Mouse (Mus musculus): ENCODE data around the gene Clec10a. TPM values are rescaled to one million over a fixed set of nuclear protein-coding genes. Genes with fewer than 3 reads are reported as not detected.
A peak's percentile ranks its signal among the peaks of the same experiment; 100 is the strongest.
"Not testable (repeated sequence)": the region's sequence is repeated elsewhere in the genome, so short reads cannot be mapped to it uniquely, and the experiment has no call there.

Gene Clec10a
- total RNA-seq, 2 experiments from 2014 or later: 2.2 TPM

DNA sequence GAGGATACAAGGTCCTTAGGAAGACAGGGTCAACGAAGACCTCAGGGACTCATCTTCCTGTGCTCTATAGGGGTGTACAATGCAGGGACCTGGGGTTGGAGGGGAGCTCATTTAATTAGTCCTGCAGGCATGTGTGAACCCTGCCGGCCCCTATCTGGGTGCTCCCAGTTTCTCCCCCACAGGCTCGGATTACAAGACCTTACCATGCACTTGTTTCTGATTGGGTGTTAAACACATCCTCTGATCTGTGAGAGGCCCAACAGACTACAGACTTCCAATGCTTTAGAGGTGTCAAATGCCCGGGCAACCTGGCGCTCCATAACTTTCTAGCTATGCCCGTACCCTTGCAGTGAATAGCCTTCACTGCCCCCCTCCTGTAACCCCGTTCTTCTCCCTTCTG lies 12.1 kb downstream of the Clec10a start:
- DNase-seq (ENCODE audit: extremely low spot score in 1 of 2, low spot score in 2 of 2): no peak
- intact Hi-C loops (cut with DNase I): no loop called here
- H3K4me3 ChIP-seq: no peak overlapping the region
- no peak for TF ChIP-seq CTCF (IDR thresholded peaks at IDR 0.05)
- no peak overlapping the region for H3K27ac ChIP-seq

DNA sequence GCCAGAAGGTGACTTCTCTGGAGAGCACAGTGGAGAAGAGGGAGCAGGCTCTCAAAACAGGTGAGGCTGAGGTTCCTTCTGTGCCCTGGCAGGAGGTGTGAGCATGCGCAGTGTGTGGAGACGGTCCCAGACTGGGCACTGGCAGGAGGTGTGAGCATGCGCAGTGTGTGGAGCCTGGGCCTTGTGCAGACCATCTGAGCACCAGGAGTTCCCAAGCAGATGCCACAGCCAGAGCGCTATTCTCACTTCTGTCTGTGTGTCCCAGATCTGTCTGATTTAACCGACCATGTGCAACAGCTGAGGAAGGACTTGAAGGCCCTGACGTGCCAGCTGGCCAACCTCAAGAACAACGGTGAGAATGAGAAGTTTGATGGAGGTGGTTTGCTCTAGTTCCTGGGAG lies 13.5 kb downstream of the Clec10a start:
- intact Hi-C loops (cut with DNase I); H3K27ac ChIP-seq; H3K4me3 ChIP-seq; DNase-seq (ENCODE audit: extremely low spot score in 1 of 2, low spot score in 2 of 2): not testable (repeated sequence)

DNA sequence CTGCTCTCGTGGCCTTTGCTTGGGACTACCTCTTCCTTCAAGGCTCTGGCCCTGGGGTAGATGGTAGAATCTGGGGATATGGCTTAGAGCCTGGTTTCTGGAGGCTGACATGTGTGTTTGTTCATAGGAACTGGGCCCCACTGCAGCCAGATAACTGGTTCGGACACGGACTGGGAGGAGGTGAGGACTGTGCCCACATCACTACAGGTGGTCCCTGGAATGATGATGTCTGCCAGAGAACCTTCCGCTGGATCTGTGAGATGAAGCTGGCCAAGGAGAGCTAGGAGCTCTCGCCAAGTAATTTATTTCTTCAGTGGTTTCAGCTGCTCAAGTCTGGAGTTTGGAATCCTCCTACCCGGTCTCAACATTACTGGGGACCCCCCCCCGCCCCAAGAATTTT lies 14.3 kb downstream of the Clec10a start:
- TF ChIP-seq CTCF (IDR thresholded peaks at IDR 0.05): no peak
- Histone ChIP-seq H3K27ac (no peak overlapping the region), H3K4me3 (no peak overlapping the region)
- DNase-seq (ENCODE audit: extremely low spot score in 1 of 2, low spot score in 2 of 2): no peak
- intact Hi-C loops (cut with DNase I): no loop called here

DNA sequence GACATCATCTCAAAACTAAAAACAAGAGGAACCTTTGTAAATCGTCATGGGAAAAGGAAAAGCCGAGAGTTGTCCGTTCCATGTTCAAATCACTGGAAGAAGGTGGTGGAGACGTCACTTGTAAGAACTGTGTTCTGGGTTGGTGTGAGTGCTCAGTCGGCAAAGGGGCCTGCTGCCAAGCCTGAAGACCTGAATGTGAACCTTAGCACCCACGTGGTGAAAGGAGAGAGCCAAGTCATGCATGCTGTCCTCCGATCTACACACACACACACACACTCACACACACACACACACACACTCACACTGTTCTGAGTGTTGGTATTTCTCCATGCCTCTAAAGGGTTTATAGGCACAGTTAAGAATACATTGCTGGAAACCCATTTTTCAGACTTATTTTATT lies 15.2 kb downstream of the Clec10a start:
- no peak for TF ChIP-seq CTCF (IDR thresholded peaks at IDR 0.05)
- intact Hi-C loops (cut with DNase I): no loop called here
- no peak overlapping the region for H3K4me3 ChIP-seq
- DNase-seq (ENCODE audit: extremely low spot score in 1 of 2, low spot score in 2 of 2): no peak
- no peak overlapping the region for H3K27ac ChIP-seq

DNA sequence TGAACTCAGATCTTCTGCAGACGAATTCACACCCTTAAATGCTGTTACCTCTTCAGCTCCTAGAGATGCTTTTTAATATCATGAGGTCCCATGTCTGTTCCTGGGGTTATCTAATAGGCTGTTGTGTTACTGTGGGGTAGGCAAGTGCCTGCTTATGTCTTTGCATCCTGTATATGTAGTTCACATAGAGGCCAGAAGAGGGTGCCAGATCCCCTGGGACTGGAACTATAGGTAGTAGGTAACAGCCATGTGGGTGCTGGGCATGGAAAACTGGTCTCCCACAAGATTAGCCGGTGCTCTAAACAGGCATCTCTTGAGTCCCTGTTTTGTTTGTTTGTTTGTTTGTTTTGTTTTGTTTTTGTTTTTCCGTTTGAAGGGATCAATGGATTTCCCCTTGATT lies 15.8 kb downstream of the Clec10a start:
- peak; percentile 50 for TF ChIP-seq CTCF (IDR thresholded peaks at IDR 0.05)
- DNase-seq (ENCODE audit: extremely low spot score in 1 of 2, low spot score in 2 of 2): no peak
- no peak overlapping the region for H3K4me3 ChIP-seq
- intact Hi-C loops (cut with DNase I): no loop called here
- H3K27ac ChIP-seq: no peak overlapping the region

DNA sequence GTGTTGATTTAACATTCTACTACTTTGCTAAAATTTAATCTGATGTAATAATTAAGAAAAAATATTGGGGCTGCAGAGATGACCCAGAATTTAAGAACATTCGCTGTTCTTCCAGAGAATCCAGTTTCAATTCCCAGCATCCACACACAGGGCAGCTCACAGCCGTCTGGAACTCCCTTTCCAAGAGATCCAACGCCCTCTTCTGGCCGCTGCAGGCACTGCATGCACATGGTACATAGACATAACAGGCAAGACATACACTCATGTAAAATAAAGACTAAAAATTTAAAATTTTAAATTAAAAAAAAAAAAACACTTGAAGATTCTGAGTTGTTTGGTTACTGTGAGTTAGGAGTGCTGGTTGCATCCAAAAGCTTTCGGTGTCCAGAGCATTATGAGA lies 16.3 kb downstream of the Clec10a start:
- DNase-seq (ENCODE audit: extremely low spot score in 1 of 2, low spot score in 2 of 2): no peak
- intact Hi-C loops (cut with DNase I): no loop called here
- H3K4me3 ChIP-seq: no peak overlapping the region
- H3K27ac ChIP-seq: no peak overlapping the region
- no peak for TF ChIP-seq CTCF (IDR thresholded peaks at IDR 0.05)

DNA sequence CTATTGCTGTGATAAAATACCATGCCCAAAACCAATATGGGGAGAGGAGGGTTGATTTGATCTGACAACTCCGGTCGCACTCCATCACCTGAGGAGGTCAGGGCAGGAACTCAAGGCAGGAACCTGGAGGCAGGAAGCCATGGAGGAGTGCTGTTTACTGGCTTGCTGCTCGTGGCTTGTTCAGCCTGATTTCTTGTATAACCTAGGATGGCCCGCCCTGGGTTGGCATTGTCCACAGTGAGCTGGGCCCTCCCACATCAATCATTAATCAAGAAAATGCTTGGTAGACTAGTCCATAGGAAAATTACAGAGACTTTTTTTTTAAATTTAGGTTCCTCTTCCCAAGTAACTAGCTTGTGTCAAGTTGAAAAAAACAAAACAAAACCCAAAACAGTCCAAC lies 18.5 kb downstream of the Clec10a start:
- intact Hi-C loops (cut with DNase I): no loop called here
- no peak for TF ChIP-seq CTCF (IDR thresholded peaks at IDR 0.05)
- H3K27ac ChIP-seq: no peak overlapping the region
- no peak for DNase-seq (ENCODE audit: extremely low spot score in 1 of 2, low spot score in 2 of 2)
- H3K4me3 ChIP-seq: no peak overlapping the region

DNA sequence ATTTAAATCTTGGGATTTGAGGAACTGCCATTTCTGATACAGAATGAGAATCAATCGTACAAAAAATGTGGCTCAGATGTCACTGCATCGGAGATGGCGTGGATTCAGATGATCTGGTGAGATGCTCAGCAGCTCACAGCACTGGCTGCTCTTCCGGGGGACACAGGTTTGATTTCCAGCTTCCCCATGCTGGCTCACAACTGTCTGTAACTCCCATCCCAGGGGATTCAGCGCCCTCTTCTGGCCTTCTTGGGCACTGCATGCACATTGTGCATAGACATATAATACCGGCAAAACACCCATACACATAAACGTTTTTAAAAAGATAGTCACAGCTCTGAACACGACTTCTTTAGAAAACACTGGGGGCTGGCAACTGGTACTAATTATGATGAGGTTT lies 21.6 kb downstream of the Clec10a start:
- TF ChIP-seq CTCF (IDR thresholded peaks at IDR 0.05): peak; percentile 32
- no peak for DNase-seq (ENCODE audit: extremely low spot score in 1 of 2, low spot score in 2 of 2)
- intact Hi-C loops (cut with DNase I): loop anchor here (2.0 kb wide), 1 partner anchor 103 kb away; no protein-coding TSS in a partner anchor
- H3K4me3 ChIP-seq: no peak overlapping the region
- H3K27ac ChIP-seq: no peak overlapping the region

DNA sequence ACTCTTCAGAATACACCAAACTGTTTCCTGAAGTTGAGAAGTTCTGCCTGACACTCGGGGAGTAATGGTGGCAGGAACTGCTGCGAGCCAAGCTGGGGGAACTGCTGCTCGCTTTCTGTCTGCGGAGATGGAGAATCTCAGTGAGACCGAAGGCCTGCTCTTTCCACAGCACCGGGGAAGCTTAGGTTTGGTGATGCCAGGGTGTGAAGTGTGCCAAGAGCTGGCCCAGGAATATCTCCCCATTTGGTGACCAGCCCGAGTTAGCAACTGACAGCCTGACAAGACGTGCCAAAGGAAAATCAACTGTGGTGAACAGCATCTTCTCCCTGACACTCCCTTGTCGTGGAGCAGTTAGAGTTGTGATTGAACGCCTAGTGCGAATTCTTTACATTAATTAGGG lies 22.3 kb downstream of the Clec10a start:
- intact Hi-C loops (cut with DNase I): loop anchor here (2.0 kb wide), 1 partner anchor 104 kb away; no protein-coding TSS in a partner anchor

DNA sequence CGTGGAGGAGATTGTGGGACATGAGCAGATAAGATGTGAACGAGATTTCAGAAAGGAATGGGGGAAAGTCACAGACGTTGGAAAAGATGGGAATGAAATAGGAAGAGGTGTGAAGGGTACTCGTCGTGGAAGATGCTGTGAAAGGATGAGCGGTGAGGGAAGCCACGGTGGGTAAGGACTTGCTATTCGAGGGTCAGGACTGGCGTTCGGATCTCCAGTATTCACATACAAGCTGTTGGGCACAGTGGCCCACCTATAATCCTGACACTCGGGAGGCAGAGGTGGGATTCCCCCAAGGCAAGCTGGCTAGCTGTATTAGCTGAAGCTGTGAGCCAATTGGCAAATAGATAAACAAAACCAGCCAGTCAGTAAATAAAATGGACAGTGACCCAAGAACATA lies 22.8 kb downstream of the Clec10a start:
- no peak overlapping the region for H3K27ac ChIP-seq
- TF ChIP-seq CTCF (IDR thresholded peaks at IDR 0.05): no peak
- intact Hi-C loops (cut with DNase I): loop anchor here (2.0 kb wide), 1 partner anchor 104 kb away; no protein-coding TSS in a partner anchor
- DNase-seq (ENCODE audit: extremely low spot score in 1 of 2, low spot score in 2 of 2): no peak
- H3K4me3 ChIP-seq: no peak overlapping the region

More for the DNA sequence above, 22.3 kb downstream of the Clec10a start:
- TF ChIP-seq CTCF (IDR thresholded peaks at IDR 0.05): no peak
- Histone ChIP-seq H3K4me3 (no peak overlapping the region), H3K27ac (no peak overlapping the region)
- no peak for DNase-seq (ENCODE audit: extremely low spot score in 1 of 2, low spot score in 2 of 2)

DNA sequence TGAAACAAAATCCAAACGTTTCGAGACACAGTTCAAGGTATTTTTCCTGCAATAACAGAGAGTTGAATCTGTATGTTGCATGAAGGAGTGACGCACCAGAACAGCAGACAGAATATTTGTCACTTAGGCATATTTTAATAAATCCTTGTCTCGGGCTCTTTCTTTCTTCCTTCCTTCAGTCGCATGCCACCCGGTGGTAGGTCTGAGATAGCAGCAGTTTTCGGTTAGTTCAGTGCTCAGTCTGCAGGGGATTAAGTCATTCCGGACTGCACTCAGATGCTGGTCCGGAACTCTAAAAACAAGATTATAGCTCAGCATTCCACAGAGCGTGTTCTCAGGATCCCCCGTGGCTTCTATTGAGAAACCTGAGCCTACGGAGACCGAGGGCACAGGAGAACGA lies 23.4 kb downstream of the Clec10a start:
- H3K4me3 ChIP-seq: no peak overlapping the region
- intact Hi-C loops (cut with DNase I): loop anchor here (2.0 kb wide), 1 partner anchor 105 kb away; no protein-coding TSS in a partner anchor
- no peak for DNase-seq (ENCODE audit: extremely low spot score in 1 of 2, low spot score in 2 of 2)
- H3K27ac ChIP-seq: no peak overlapping the region
- TF ChIP-seq CTCF (IDR thresholded peaks at IDR 0.05): peak; percentile 65

DNA sequence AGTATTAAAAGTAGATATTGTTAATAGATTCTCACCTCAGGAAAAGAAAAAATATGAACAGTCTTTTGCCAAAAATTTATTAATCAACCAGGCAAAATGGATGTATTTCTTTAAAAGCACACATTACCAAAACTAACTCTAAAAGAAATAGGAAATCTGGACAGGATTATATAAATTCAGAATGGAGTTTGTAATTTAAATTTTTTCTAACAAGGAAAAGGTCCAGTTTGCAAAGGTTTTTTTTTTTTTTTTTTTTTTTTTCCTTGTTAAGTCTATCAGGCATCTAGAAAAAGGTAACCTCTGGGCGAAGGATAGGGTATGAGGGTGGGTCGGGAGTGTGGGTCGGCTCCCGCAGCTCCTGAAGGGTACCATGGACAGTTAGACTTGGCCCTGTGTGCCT lies 24.5 kb downstream of the Clec10a start:
- no peak overlapping the region for H3K27ac ChIP-seq
- H3K4me3 ChIP-seq: no peak overlapping the region
- intact Hi-C loops (cut with DNase I): no loop called here
- DNase-seq (ENCODE audit: extremely low spot score in 1 of 2, low spot score in 2 of 2): no peak
- no peak for TF ChIP-seq CTCF (IDR thresholded peaks at IDR 0.05)

DNA sequence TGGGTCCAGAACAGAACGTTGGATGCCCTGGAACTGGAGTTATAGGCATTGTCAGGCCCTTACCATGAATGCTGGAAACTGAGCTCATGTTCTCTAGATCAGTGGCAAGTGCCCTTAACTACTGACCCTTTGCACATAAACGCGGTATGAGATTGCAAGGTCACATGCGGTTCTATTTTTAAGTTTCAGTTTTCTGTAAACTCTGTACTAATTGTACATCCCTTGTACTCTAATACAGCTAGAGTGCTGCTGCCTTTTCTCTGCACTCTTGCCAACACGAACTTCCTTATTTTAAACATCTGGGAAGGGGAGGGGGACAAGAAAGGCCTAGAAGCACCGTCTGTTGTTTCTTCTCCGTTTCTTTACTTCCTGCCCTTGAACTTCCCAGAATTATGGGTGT lies 29.1 kb downstream of the Clec10a start:
- no peak for TF ChIP-seq CTCF (IDR thresholded peaks at IDR 0.05)
- Histone ChIP-seq H3K4me3 (no peak overlapping the region), H3K27ac (no peak overlapping the region)
- intact Hi-C loops (cut with DNase I): no loop called here
- no peak for DNase-seq (ENCODE audit: extremely low spot score in 1 of 2, low spot score in 2 of 2)

Measured in left cerebral cortex, adult 2 months (tissue).